Mouse (Mus musculus) midbrain, embryonic 13.5 days (tissue): ENCODE results near the gene Llph. TPM values are rescaled to one million over a fixed set of nuclear protein-coding genes. Genes with fewer than 3 reads are reported as not detected.

ENCODE experiments used
- ATAC-seq: fragments of 200-750 bp; cut with Nextera tagmentation; 2 replicates; pipeline ENCODE4 v1.8.0; 2017; ENCODE audit warnings: mild to moderate bottlenecking, moderate TSS enrichment, moderate library complexity
- H3K27ac ChIP-seq: fragments of 300-500 bp; sonication (generic); 2 replicates; pipeline ENCODE4 v1.5.1; 2015; ENCODE audit warnings: inconsistent platforms, mild to moderate bottlenecking, moderate library complexity
- H3K27me3 ChIP-seq: fragments of 300-500 bp; sonication (generic); 2 replicates; pipeline ENCODE4 v1.6.1; 2015; ENCODE audit warnings: mild to moderate bottlenecking, inconsistent platforms
- H3K36me3 ChIP-seq: fragments of 300-500 bp; sonication (generic); 2 replicates; pipeline ENCODE4 v1.6.1; 2015; ENCODE audit warnings: mild to moderate bottlenecking, inconsistent platforms
- H3K4me1 ChIP-seq: fragments of 300-500 bp; sonication (generic); replicated peaks from 2 replicates; pipeline ENCODE4 v1.6.1; 2015; ENCODE audit warnings: inconsistent platforms
- H3K4me2 ChIP-seq: fragments of 300-500 bp; sonication (generic); replicated peaks from 2 replicates; pipeline ENCODE4 v1.6.1; 2015; ENCODE audit warnings: moderate library complexity, mild to moderate bottlenecking, inconsistent platforms
- H3K4me3 ChIP-seq: fragments of 300-500 bp; sonication (generic); replicated peaks from 2 replicates; pipeline ENCODE4 v1.5.1; 2015; ENCODE audit warnings: mild to moderate bottlenecking, inconsistent platforms
- H3K9ac ChIP-seq: fragments of 300-500 bp; sonication (generic); replicated peaks from 2 replicates; pipeline ENCODE4 v1.6.1; 2015; ENCODE audit warnings: mild to moderate bottlenecking, inconsistent platforms
- H3K9me3 ChIP-seq: fragments of 300-500 bp; sonication (generic); 2 replicates; pipeline ENCODE4 v1.6.1; 2016; ENCODE audit warnings: mild to moderate bottlenecking, inconsistent platforms
- WGBS: fragments of 180-500 bp; shearing (Covaris S2); methylation state at CpG from one replicate; pipeline ENCODE4 v1.1.7; 2015; 5-methylcytosine and 5-hydroxymethylcytosine counted together
- polyA plus RNA-seq: library from polyadenylated mRNA; unstranded; fragments of >200 nt; fragmentation: Nextera tagmentation; extraction: Ambion mirVana; gene quantifications from 2 replicates; pipeline ENCODE4 v1.2.1, GENCODE M21; 2015

Llph gene
- polyA plus RNA-seq, 1 experiment from 2014 or later: 45.5 TPM

GRCm38 (mm10) chr10:120231718-120232117, 4.8 kb downstream of the Llph start:
- no peak overlapping the region for H3K4me2 ChIP-seq
- H3K4me3 ChIP-seq: no peak overlapping the region
- H3K27me3 ChIP-seq: no peaks in the 10 kb centered on the region
- H3K9ac ChIP-seq: no peak overlapping the region
- H3K27ac ChIP-seq: no peak overlapping the region
- no peak for ATAC-seq
- 26% methylated on average over 5 of the region's 5 CpGs for WGBS
- peaks cover 24% of the 10 kb centered on the region for H3K4me1 ChIP-seq
- no peaks in the 10 kb centered on the region for H3K9me3 ChIP-seq
- H3K36me3 ChIP-seq: peaks cover 32% of the 10 kb centered on the region

GRCm38 (mm10) chr10:120233655-120234367, 6.9 kb downstream of the Llph start:
- no peak overlapping the region for H3K4me2 ChIP-seq
- no peak overlapping the region for H3K4me3 ChIP-seq
- H3K27ac ChIP-seq: no peak overlapping the region
- H3K36me3 ChIP-seq: peaks cover 26% of the 10 kb centered on the region
- peaks cover 8% of the 10 kb centered on the region; the same call in 1 of the 2 replicates for H3K4me1 ChIP-seq
- ATAC-seq: no peak
- H3K9ac ChIP-seq: no peak overlapping the region
- no peaks in the 10 kb centered on the region for H3K27me3 ChIP-seq
- 34% methylated on average over 18 of the region's 18 CpGs for WGBS
- no peaks in the 10 kb centered on the region for H3K9me3 ChIP-seq

GRCm38 (mm10) chr10:120236855-120237254, 10.0 kb downstream of the Llph start:
- H3K4me2 ChIP-seq: no peak overlapping the region
- no peaks in the 10 kb centered on the region for H3K27me3 ChIP-seq
- no peaks in the 10 kb centered on the region for H3K9me3 ChIP-seq
- no peaks in the 10 kb centered on the region for H3K4me1 ChIP-seq
- no peak for ATAC-seq
- H3K36me3 ChIP-seq: 0 out of 2 replicates have a peak, but pooled peaks cover 4% of the 10 kb centered on the region
- WGBS: 85% methylated on average over 9 of the region's 9 CpGs
- H3K4me3 ChIP-seq: no peak overlapping the region
- H3K9ac ChIP-seq: no peak overlapping the region
- H3K27ac ChIP-seq: no peak overlapping the region

GRCm38 (mm10) chr10:120238241-120238640, 11.4 kb downstream of the Llph start:
- H3K9ac ChIP-seq: no peak overlapping the region
- H3K36me3 ChIP-seq: no peaks in the 10 kb centered on the region
- ATAC-seq: no peak
- no peak overlapping the region for H3K27ac ChIP-seq
- H3K4me2 ChIP-seq: no peak overlapping the region
- H3K4me3 ChIP-seq: no peak overlapping the region
- no peaks in the 10 kb centered on the region for H3K9me3 ChIP-seq
- H3K27me3 ChIP-seq: no peaks in the 10 kb centered on the region
- 86% methylated on average over 8 of the region's 8 CpGs for WGBS
- H3K4me1 ChIP-seq: no peaks in the 10 kb centered on the region

- H3K4me3 ChIP-seq: no peak overlapping the region
- ATAC-seq: no peak
- no peak overlapping the region for H3K9ac ChIP-seq
- H3K36me3 ChIP-seq: no peaks in the 10 kb centered on the region
- H3K4me1 ChIP-seq: no peaks in the 10 kb centered on the region
- no peak overlapping the region for H3K27ac ChIP-seq
- H3K4me2 ChIP-seq: no peak overlapping the region
- WGBS: 65% methylated on average over 6 of the region's 6 CpGs
- H3K27me3 ChIP-seq: no peaks in the 10 kb centered on the region
- H3K9me3 ChIP-seq: no peaks in the 10 kb centered on the region
Observed at GRCm38 (mm10) chr10:120239476-120239875, 12.6 kb downstream of the Llph start.

GRCm38 (mm10) chr10:120242421-120242820, 15.6 kb downstream of the Llph start:
- Histone ChIP-seq H3K27me3 (no peaks in the 10 kb centered on the region), H3K27ac (no peak overlapping the region), H3K36me3 (no peaks in the 10 kb centered on the region), H3K4me3 (no peak overlapping the region), H3K9ac (no peak overlapping the region), H3K4me1 (peaks cover 6% of the 10 kb centered on the region; the same call in 1 of the 2 replicates), H3K4me2 (no peak overlapping the region), H3K9me3 (no peaks in the 10 kb centered on the region)
- no peak for ATAC-seq
- 74% methylated on average over 6 of the region's 6 CpGs for WGBS

GRCm38 (mm10) chr10:120245681-120246080, 18.8 kb downstream of the Llph start:
- 94% methylated on average over 5 of the region's 5 CpGs for WGBS
- no peaks in the 10 kb centered on the region for H3K9me3 ChIP-seq
- no peak overlapping the region for H3K4me3 ChIP-seq
- H3K36me3 ChIP-seq: no peaks in the 10 kb centered on the region
- no peaks in the 10 kb centered on the region for H3K27me3 ChIP-seq
- ATAC-seq: no peak
- no peak overlapping the region for H3K4me2 ChIP-seq
- peaks cover 6% of the 10 kb centered on the region; the same call in 1 of the 2 replicates for H3K4me1 ChIP-seq
- no peak overlapping the region for H3K9ac ChIP-seq
- no peak overlapping the region for H3K27ac ChIP-seq

GRCm38 (mm10) chr10:120246994-120247750, 20.3 kb downstream of the Llph start:
- H3K4me2 ChIP-seq: no peak overlapping the region
- no peak for ATAC-seq
- H3K9me3 ChIP-seq: no peaks in the 10 kb centered on the region
- H3K4me1 ChIP-seq: peaks cover 6% of the 10 kb centered on the region; the same call in 1 of the 2 replicates
- no peak overlapping the region for H3K4me3 ChIP-seq
- WGBS: 51% methylated on average over 9 of the region's 9 CpGs
- no peaks in the 10 kb centered on the region for H3K27me3 ChIP-seq
- no peak overlapping the region for H3K9ac ChIP-seq
- no peaks in the 10 kb centered on the region for H3K36me3 ChIP-seq
- H3K27ac ChIP-seq: no peak overlapping the region

- Histone ChIP-seq H3K4me3 (no peak overlapping the region), H3K9me3 (no peaks in the 10 kb centered on the region), H3K4me1 (peaks cover 11% of the 10 kb centered on the region; the same call in 1 of the 2 replicates), H3K36me3 (no peaks in the 10 kb centered on the region), H3K27ac (no peak overlapping the region), H3K4me2 (no peak overlapping the region), H3K9ac (no peak overlapping the region), H3K27me3 (no peaks in the 10 kb centered on the region)
- no peak for ATAC-seq
- 60% methylated on average over 11 of the region's 11 CpGs for WGBS
Observed at GRCm38 (mm10) chr10:120250911-120251683, 24.2 kb downstream of the Llph start.

GRCm38 (mm10) chr10:120251791-120252190, 24.9 kb downstream of the Llph start:
- no peaks in the 10 kb centered on the region for H3K36me3 ChIP-seq
- no peak overlapping the region for H3K4me3 ChIP-seq
- H3K4me2 ChIP-seq: no peak overlapping the region
- H3K9ac ChIP-seq: no peak overlapping the region
- no peak for ATAC-seq
- H3K9me3 ChIP-seq: no peaks in the 10 kb centered on the region
- WGBS: 93% methylated on average over 4 of the region's 4 CpGs
- no peak overlapping the region for H3K27ac ChIP-seq
- H3K27me3 ChIP-seq: no peaks in the 10 kb centered on the region
- 0 out of 2 replicates have a peak, but pooled peaks cover 5% of the 10 kb centered on the region for H3K4me1 ChIP-seq

GRCm38 (mm10) chr10:120252800-120253199, 25.9 kb downstream of the Llph start:
- no peak overlapping the region for H3K27ac ChIP-seq
- H3K9ac ChIP-seq: no peak overlapping the region
- ATAC-seq: no peak
- no peaks in the 10 kb centered on the region for H3K27me3 ChIP-seq
- H3K4me3 ChIP-seq: no peak overlapping the region
- H3K4me1 ChIP-seq: 0 out of 2 replicates have a peak, but pooled peaks cover 5% of the 10 kb centered on the region
- no peaks in the 10 kb centered on the region for H3K9me3 ChIP-seq
- 48% methylated on average over 8 of the region's 8 CpGs for WGBS
- H3K4me2 ChIP-seq: no peak overlapping the region
- no peaks in the 10 kb centered on the region for H3K36me3 ChIP-seq

GRCm38 (mm10) chr10:120257231-120257630, 30.4 kb downstream of the Llph start:
- no peak overlapping the region for H3K9ac ChIP-seq
- WGBS: 33% methylated on average over 11 of the region's 11 CpGs
- H3K27me3 ChIP-seq: no peaks in the 10 kb centered on the region
- no peak overlapping the region for H3K4me2 ChIP-seq
- no peaks in the 10 kb centered on the region for H3K36me3 ChIP-seq
- no peak overlapping the region for H3K4me3 ChIP-seq
- ATAC-seq: no peak
- H3K4me1 ChIP-seq: 0 out of 2 replicates have a peak, but pooled peaks cover 5% of the 10 kb centered on the region
- H3K27ac ChIP-seq: no peak overlapping the region
- no peaks in the 10 kb centered on the region for H3K9me3 ChIP-seq
